Mouse (Mus musculus) brain, embryonic 14.5 days (tissue): ENCODE measurements around the gene Msrb1. TPM values are rescaled to one million over a fixed set of nuclear protein-coding genes. Genes with fewer than 3 reads are reported as not detected.
A peak's percentile ranks its signal among the peaks of the same experiment; 100 is the strongest.

ENCODE experiments used
- DNase-seq: peaks from one replicate; pipeline ENCODE4 v3.0.0-alpha.2; 2011; ENCODE audit warnings: low read depth
- CTCF ChIP-seq: fragments of 200-500 bp; IDR thresholded peaks from 2 replicates; pipeline ENCODE4 v1.5.1; 2012; ENCODE audit warnings: inconsistent platforms, mild to moderate bottlenecking, moderate library complexity, borderline replicate concordance; ENCODE audit not compliant: insufficient read depth, insufficient read length; ENCODE audit errors: extremely low read depth
- POLR2A ChIP-seq: fragments of 200-500 bp; IDR thresholded peaks from 2 replicates; pipeline ENCODE4 v1.6.1; 2012; ENCODE audit warnings: mild to moderate bottlenecking, inconsistent platforms, borderline replicate concordance; ENCODE audit not compliant: poor library complexity, insufficient read depth, insufficient read length, severe bottlenecking; ENCODE audit errors: extremely low read depth
- polyA plus RNA-seq: library from polyadenylated mRNA; depleted of rRNA; stranded (reverse); fragments of >200 nt; gene quantifications from 2 replicates; pipeline ENCODE4 v1.2.3, GENCODE M21; 2012

The Msrb1 gene
- polyA plus RNA-seq, 1 experiment: 28.0 TPM

DNA sequence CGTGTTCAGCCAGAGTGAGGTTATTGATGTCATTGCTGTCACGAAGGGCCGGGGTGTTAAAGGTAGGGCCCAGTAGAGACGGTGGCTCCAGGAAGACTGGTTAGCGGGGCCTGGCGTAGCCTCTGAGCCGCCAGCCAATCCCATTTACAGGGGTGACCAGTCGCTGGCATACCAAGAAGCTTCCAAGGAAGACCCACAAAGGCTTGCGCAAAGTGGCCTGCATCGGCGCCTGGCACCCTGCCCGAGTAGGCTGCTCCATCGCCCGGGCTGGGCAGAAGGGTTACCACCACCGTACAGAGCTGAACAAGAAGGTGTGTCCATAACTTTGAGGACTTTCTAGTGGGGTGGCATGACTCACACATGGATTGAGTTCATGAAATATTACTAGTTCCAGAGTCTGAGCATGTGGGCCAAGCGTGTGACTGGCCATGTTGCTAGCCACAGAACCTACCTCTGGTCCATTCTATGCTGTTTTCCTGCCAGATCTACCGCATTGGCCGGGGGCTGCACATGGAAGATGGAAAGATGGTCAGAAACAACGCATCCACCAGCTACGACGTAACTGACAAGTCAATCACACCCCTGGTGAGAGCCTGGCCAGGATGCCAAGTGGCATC lies 2.9 kb upstream of the Msrb1 start:
- no peak for TF ChIP-seq POLR2A
- TF ChIP-seq CTCF: no peak
- no peak for DNase-seq

GRCm38 (mm10) chr17:24734513-24734912 lies 1.9 kb upstream of the Msrb1 start:
- TF ChIP-seq POLR2A (no peak), CTCF (no peak)
- no peak for DNase-seq

GRCm38 (mm10) chr17:24735446-24735845 lies 996 bp upstream of the Msrb1 start:
- no peak for DNase-seq
- TF ChIP-seq CTCF (no peak), POLR2A (no peak)

DNA sequence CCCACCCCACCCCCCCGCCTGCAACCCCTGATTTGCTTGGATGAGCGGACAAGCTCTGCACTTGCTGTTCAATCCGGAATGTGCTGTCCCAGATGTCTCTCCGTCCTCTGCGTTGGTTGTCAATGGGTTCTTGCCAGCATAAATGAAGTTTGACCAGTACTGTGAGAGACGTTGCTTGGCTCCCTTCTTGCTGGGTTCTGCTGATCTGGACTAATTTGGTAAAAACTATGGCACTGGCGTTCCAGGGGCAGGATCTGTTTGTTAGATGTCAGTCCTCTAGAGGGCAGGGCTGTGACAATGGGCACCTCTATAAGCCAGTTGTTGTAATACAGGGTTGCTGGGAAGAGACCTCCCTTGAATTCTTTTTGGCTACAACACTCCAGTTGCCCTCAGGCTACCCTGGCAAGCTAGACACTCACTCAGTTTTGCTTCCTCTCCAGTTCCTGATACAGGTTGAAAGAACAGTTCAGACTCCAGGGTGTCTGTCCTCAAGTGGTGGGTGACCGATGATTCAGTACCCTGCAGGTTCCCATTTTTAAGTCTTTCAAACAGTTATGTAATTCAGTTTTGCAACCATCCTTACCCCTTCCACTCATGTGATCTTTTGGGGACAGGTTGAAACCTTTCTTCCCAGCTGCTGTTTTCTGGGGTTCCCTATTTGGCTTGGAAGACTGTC lies 831 bp downstream of the Msrb1 start:
- DNase-seq: no peak
- no peak for TF ChIP-seq CTCF
- no peak for TF ChIP-seq POLR2A

DNA sequence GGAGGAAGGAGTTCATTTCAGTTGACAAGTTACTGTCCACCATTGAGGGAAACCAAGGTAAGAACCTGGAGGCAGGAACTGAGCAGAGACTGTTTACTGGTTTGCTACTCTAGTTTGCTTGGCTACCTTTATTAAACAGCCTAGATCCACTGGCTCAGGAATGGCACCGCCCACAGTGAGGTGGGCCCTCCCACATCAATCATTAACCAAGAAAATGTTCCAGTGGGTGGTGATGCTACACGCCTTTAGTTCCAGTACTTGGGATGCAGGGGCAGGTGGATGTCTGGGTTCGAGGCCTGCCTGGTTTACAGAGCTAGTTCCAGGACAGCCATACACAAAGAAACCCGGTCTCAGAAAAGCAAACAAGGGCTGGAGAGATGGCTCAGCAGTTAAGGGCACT lies 1.8 kb downstream of the Msrb1 start:
- DNase-seq: no peak
- no peak for TF ChIP-seq CTCF

DNA sequence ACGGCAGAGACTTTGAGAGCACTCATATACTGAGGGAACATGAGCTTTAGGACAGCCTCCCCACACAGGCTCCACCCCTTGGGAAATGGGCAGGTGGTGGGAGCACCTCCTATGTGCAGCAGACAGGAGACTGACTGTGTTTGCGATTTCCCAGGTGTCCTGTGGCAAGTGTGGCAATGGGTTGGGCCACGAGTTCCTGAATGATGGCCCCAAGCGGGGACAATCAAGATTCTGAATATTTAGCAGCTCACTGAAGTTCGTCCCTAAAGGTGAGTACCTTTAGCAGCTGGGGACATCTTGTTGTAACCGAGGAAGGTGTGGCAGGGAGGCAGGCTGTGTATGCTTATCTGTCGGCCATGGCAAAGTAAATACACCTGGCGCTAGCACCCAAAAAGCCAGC lies 3.5 kb downstream of the Msrb1 start:
- DNase-seq: no peak
- TF ChIP-seq CTCF (no peak), POLR2A (no peak)

GRCm38 (mm10) chr17:24742307-24742706 lies 5.9 kb downstream of the Msrb1 start:
- TF ChIP-seq POLR2A (no peak), CTCF (no peak)
- DNase-seq: no peak

- TF ChIP-seq CTCF (no peak), POLR2A (no peak)
- DNase-seq: no peak
These were observed 7.5 kb downstream of the Msrb1 start for GRCm38 (mm10) chr17:24743896-24744295.

- no peak for DNase-seq
- TF ChIP-seq CTCF (no peak), POLR2A (no peak)
These were observed 7.9 kb downstream of the Msrb1 start for GRCm38 (mm10) chr17:24744381-24744780.

DNA sequence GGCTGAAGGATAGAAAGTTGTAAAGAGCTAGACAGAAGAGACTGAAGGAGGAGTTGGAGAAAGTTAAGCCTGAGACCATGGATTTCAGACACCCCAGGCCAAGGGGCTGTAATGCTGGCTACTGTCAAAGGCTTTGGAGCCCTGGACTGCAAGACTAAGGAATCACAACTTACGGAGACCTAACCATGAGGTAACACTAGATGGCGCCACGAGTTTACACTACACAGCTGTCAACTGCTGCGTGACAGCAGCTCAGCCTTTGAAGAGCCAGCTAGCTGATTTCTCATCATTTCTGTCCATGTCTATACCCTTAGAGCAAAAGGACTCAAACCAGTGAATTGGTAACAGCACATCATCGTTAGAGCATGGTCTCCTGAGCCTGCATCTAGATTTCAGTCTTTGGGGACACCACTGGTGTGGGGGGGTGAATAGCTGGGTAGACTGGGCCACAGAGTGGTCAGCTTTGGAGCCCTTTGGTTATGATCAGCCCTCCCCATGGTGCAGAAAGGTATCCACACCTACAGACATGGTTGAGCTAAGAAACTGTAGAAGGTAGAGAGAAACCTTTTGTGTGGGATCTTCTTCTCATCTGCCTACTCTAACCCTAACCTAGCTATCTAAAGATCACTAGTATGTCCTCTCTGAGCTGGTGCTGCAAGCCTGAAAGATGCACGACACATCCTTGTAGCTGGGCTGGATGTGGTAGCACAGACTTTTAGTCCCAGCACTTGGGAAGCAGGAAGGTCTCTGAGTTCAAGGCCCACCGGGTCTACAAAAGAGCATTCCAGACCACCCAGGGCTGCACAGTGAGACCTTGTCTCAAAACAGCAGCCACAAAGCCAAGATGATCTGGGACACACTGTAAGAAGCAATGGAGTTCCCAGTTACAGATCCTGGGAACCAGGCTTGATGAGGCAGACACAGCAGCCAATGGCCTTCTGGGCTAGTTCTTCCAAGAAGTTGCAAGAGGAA lies 9.4 kb downstream of the Msrb1 start:
- TF ChIP-seq POLR2A (no peak), CTCF (peak; percentile 87)
- DNase-seq: peak; percentile 95

DNA sequence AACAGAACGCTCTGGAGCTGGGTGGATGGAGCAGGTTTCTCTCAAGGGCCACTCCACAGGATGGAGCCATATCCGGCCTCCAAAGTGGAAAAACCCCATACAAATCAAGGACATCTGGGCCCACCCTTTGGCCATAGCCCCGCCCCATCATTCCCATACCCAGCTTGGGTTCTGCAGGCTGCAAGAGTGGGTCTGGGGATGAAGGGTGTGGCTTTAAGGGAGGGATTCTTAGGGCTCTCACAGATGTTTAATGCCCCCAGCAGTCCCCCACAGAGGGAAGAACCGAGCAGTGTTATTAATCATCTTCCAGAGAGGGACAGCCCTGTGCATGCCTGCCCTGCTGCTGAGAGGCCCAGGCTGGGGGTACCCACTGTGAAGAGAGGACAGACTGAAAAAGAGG lies 10.5 kb downstream of the Msrb1 start:
- TF ChIP-seq CTCF (no peak), POLR2A (no peak)

More for the DNA sequence above, 10.5 kb downstream of the Msrb1 start:
- no peak for DNase-seq
